13 mouse cellular contexts compared by ENCODE assay signal in the genomic region with DNA sequence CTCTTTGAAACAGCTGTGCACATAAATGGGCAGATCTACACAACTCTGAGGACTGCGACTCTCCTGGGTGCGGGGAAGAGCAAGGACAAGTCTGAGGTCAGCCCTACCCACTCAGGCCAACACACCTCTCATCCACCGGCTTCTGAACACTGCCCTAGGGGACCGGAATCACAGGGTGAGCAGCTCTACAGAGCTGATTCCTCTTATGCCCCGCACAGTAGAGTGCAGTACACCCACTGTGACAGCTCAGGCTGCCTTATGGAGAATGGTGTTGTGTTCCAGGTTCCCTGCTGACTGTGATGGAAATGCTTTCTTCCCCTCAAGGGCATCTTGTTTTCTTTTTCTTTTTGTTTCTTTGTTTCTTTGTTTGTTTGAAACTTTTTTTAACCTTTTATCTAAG.
"Had no signal": no experiment of that assay in that cellular context is flagged by ENCODE, and none has a peak within 500 bp of the region (broad histone marks: within the 10 kb centered on the region; RNA-seq: fewer than 3 reads in every experiment).

No protein-coding gene starts in this region.

- H3K9me3 ChIP-seq: limb, embryonic 13.5 days; midbrain, embryonic 13.5 days; neural tube, embryonic 15.5 days had no signal

- H3K4me1 ChIP-seq: limb, embryonic 13.5 days; midbrain, embryonic 13.5 days; neural tube, embryonic 15.5 days had no signal

- H3K27ac ChIP-seq: limb, embryonic 13.5 days; liver, embryonic 14.5 days; midbrain, embryonic 13.5 days; neural tube, embryonic 15.5 days had no signal

- DNase-seq: kidney, postnatal 10 days; kidney, postnatal 4 days; left cerebral cortex, postnatal 4 days; lung, adult 18-20 months; right cerebral cortex, adult 18-20 months; right cerebral cortex, postnatal 25 days; thymus, adult 18-20 months; thymus, postnatal 14 days had no signal

- H3K36me3 ChIP-seq: limb, embryonic 13.5 days; midbrain, embryonic 13.5 days; neural tube, embryonic 15.5 days had no signal

- H3K9ac ChIP-seq: limb, embryonic 13.5 days; liver, embryonic 14.5 days; midbrain, embryonic 13.5 days; neural tube, embryonic 15.5 days had no signal

- H3K4me3 ChIP-seq: limb, embryonic 13.5 days; midbrain, embryonic 13.5 days; myocyte; neural tube, embryonic 15.5 days had no signal
